Mouse (Mus musculus) lung, adult 2 months (tissue): ENCODE data around the gene Slc22a18. TPM values are rescaled to one million over a fixed set of nuclear protein-coding genes. Genes with fewer than 3 reads are reported as not detected.

Source experiments
- DNase-seq: peaks from one replicate; pipeline ENCODE4 v3.0.0; 2022
- H3K4me1 ChIP-seq: fragments of 200-500 bp; 2 replicates; pipeline ENCODE4 v1.6.1; 2011; ENCODE audit warnings: low read length; ENCODE audit not compliant: control insufficient read depth, insufficient read depth
- H3K4me3 ChIP-seq: fragments of 200-500 bp; replicated peaks from 2 replicates; pipeline ENCODE3; 2011; ENCODE audit warnings: low read depth, mild to moderate bottlenecking, control low read depth, low read length; ENCODE audit errors: extremely low read depth
- CTCF ChIP-seq: fragments of 200-500 bp; IDR thresholded peaks from 2 replicates; pipeline ENCODE4 v1.5.1; 2011; ENCODE audit warnings: mild to moderate bottlenecking, low read length, control low read depth; ENCODE audit not compliant: insufficient read depth
- POLR2A ChIP-seq: fragments of 200-500 bp; IDR thresholded peaks from 2 replicates; pipeline ENCODE4 v1.6.1; 2011; ENCODE audit warnings: low read depth, mild to moderate bottlenecking, control low read depth, low read length, borderline replicate concordance; ENCODE audit errors: extremely low read depth
- WGBS: fragments of 180-500 bp; shearing (Covaris S2); methylation state at CpG from one replicate; pipeline ENCODE4 v1.1.7; 2018; 5-methylcytosine and 5-hydroxymethylcytosine counted together
- polyA plus RNA-seq: library from polyadenylated mRNA; depleted of rRNA; stranded (reverse); fragments of >200 nt; gene quantifications from 2 replicates; pipeline ENCODE4 v1.2.3, GENCODE M21; 2012; rRNA removed

Slc22a18 gene
- polyA plus RNA-seq, 1 experiment, result 29.1 TPM

GRCm38 (mm10) chr7:143544368-143544767, 70.8 kb downstream of the Slc22a18 start:
- TF ChIP-seq CTCF, result no peak; the same call in 1 of the 2 replicates
- no peak for TF ChIP-seq POLR2A
- DNase-seq, result peak; percentile 31
- peaks cover 15% of the 10 kb centered on the region for H3K4me1 ChIP-seq
- H3K4me3 ChIP-seq, result no peak overlapping the region
- 91% methylated on average over 2 of the region's 2 CpGs for WGBS

- no peak overlapping the region for H3K4me3 ChIP-seq
- TF ChIP-seq POLR2A (no peak), CTCF (no peak)
- H3K4me1 ChIP-seq, result peaks cover 15% of the 10 kb centered on the region
- 20% methylated on average over 2 of the region's 2 CpGs for WGBS
- DNase-seq, result no peak
Measured at GRCm38 (mm10) chr7:143546554-143546953, 73.0 kb downstream of the Slc22a18 start.

- TF ChIP-seq POLR2A (no peak), CTCF (no peak)
- DNase-seq, result no peak
- under 1% methylated on average over 63 of the region's 63 CpGs for WGBS
- H3K4me1 ChIP-seq, result peaks cover 9% of the 10 kb centered on the region
- H3K4me3 ChIP-seq, result peak overlapping the region; percentile 77
Measured at GRCm38 (mm10) chr7:143548231-143548961, 74.9 kb downstream of the Slc22a18 start.

Other genes starting within 250 kb of the Slc22a18 start
- gene Cdkn1c, start 12.7 kb upstream of the Slc22a18 start, polyA plus RNA-seq, result 31.6 and 34.5 TPM in 2 replicates
- gene Phlda2, start 29.4 kb downstream of the Slc22a18 start, polyA plus RNA-seq, result 5.1 and 6.1 TPM in 2 replicates
- 41.9 and 57.7 TPM in 2 replicates for gene Nap1l4, start 75.4 kb downstream of the Slc22a18 start, polyA plus RNA-seq
- gene Cars, start 126.4 kb downstream of the Slc22a18 start, polyA plus RNA-seq, result 14.4 and 17.1 TPM in 2 replicates
- 0.76 and 1.8 TPM in 2 replicates for gene Tnfrsf26, start 155.0 kb downstream of the Slc22a18 start, polyA plus RNA-seq
- gene Tnfrsf22, start 175.9 kb downstream of the Slc22a18 start, polyA plus RNA-seq, result 5.7 and 6.5 TPM in 2 replicates
- 3.0 and 5.3 TPM in 2 replicates for gene Tnfrsf23, start 212.1 kb downstream of the Slc22a18 start, polyA plus RNA-seq